Mouse (Mus musculus): ENCODE measurements around the gene Ptprs. TPM values are rescaled to one million over a fixed set of nuclear protein-coding genes. Genes with fewer than 3 reads are reported as not detected.

Gene Ptprs
- polyA plus RNA-seq, 1 experiment from 2014 or later: 58.1 TPM

Small RNA genes within 50 kb of the gene (microRNA-seq; reads per million reads assigned to microRNA genes)
- gene Mir6977 (ENCODE audit: borderline number of aligned reads): 0.75 reads per million, percentile 6 among the genes with 10 or more reads in this experiment

Other genes starting within 250 kb of the Ptprs start
- 17.9 and 19.3 TPM in 2 replicates for gene Fem1a, start 219.7 kb downstream of the Ptprs start, polyA plus RNA-seq (2014; fragmentation: Nextera tagmentation; extraction: Ambion mirVana)
- gene Ticam1, start 199.7 kb downstream of the Ptprs start, polyA plus RNA-seq (2014; fragmentation: Nextera tagmentation; extraction: Ambion mirVana): 10.4 and 11.4 TPM in 2 replicates
- gene Plin3, start 183.6 kb downstream of the Ptprs start, polyA plus RNA-seq (2014; fragmentation: Nextera tagmentation; extraction: Ambion mirVana): 58.8 and 77.3 TPM in 2 replicates
- gene Arrdc5, start 176.2 kb downstream of the Ptprs start, polyA plus RNA-seq (2014; fragmentation: Nextera tagmentation; extraction: Ambion mirVana): not detected in 2 replicates
- gene Uhrf1, start 173.2 kb downstream of the Ptprs start, polyA plus RNA-seq (2014; fragmentation: Nextera tagmentation; extraction: Ambion mirVana): 53.0 and 62.4 TPM in 2 replicates
- 19.6 and 22.8 TPM in 2 replicates for gene Kdm4b, start 150.4 kb downstream of the Ptprs start, polyA plus RNA-seq (2014; fragmentation: Nextera tagmentation; extraction: Ambion mirVana)
- gene Znrf4, start 35.9 kb upstream of the Ptprs start, polyA plus RNA-seq (2014; fragmentation: Nextera tagmentation; extraction: Ambion mirVana): not detected in 2 replicates
- gene Gm20219, start 77.9 kb upstream of the Ptprs start, polyA plus RNA-seq (2014; fragmentation: Nextera tagmentation; extraction: Ambion mirVana): 0.28 and 0.62 TPM in 2 replicates
- gene Safb2, start 108.1 kb upstream of the Ptprs start, polyA plus RNA-seq (2014; fragmentation: Nextera tagmentation; extraction: Ambion mirVana): 47.7 and 48.0 TPM in 2 replicates
- 65.9 and 77.3 TPM in 2 replicates for gene Safb, start 108.3 kb upstream of the Ptprs start, polyA plus RNA-seq (2014; fragmentation: Nextera tagmentation; extraction: Ambion mirVana)
- gene 2410015M20Rik, start 133.3 kb upstream of the Ptprs start, polyA plus RNA-seq (2014; fragmentation: Nextera tagmentation; extraction: Ambion mirVana): 284 and 290 TPM in 2 replicates
- 1,303 and 1,414 TPM in 2 replicates for gene Rpl36, start 136.9 kb upstream of the Ptprs start, polyA plus RNA-seq (2014; fragmentation: Nextera tagmentation; extraction: Ambion mirVana)
- 54.1 and 62.2 TPM in 2 replicates for gene Lonp1, start 150.4 kb upstream of the Ptprs start, polyA plus RNA-seq (2014; fragmentation: Nextera tagmentation; extraction: Ambion mirVana)
- gene Catsperd, start 151.7 kb upstream of the Ptprs start, polyA plus RNA-seq (2014; fragmentation: Nextera tagmentation; extraction: Ambion mirVana): 0.20 and 0.42 TPM in 2 replicates
- gene Ranbp3, start 196.8 kb upstream of the Ptprs start, polyA plus RNA-seq (2014; fragmentation: Nextera tagmentation; extraction: Ambion mirVana): 65.9 and 66.2 TPM in 2 replicates
- gene Ndufa11, start 241.3 kb upstream of the Ptprs start, polyA plus RNA-seq (2014; fragmentation: Nextera tagmentation; extraction: Ambion mirVana): 651 and 677 TPM in 2 replicates
- gene Vmac, start 241.5 kb upstream of the Ptprs start, polyA plus RNA-seq (2014; fragmentation: Nextera tagmentation; extraction: Ambion mirVana): 11.9 and 13.4 TPM in 2 replicates

Measured in heart, embryonic 11.5 days (tissue).